ENCODE assay signal across 19 mouse cellular contexts in genomic region chrX:169170981-169171380, GRCm38 (mm10). TPM values are rescaled to one million over a fixed set of nuclear protein-coding genes. Genes with fewer than 3 reads are reported as not detected.
A peak's percentile ranks its signal among the peaks of the same experiment; 100 is the strongest.
DNase-seq lines count a peak whose midpoint lies in the region.
"Had no signal": no experiment of that assay in that cellular context is flagged by ENCODE, and none has a peak within 500 bp of the region (broad histone marks: within the 10 kb centered on the region; RNA-seq: fewer than 3 reads in every experiment).

No protein-coding gene starts in this region.

- intact Hi-C loops in heart, postnatal 14 days (cut with DNase I), result no loop called here

- peak; percentile 2 for DNase-seq in gastrocnemius, adult 18-20 months (ENCODE audit: low spot score)
- no peak for DNase-seq in gastrocnemius, adult 8-10 months (ENCODE audit: low spot score in 2 of 2)
- DNase-seq in heart, adult 9 months (ENCODE audit: low spot score in 2 of 2), result peak; percentile 1 to 24
- no peak for DNase-seq in heart, postnatal 14 days
- DNase-seq in adipocyte (ENCODE audit: low spot score), result peak; percentile 54
- peak; percentile 4 for DNase-seq in skeletal muscle tissue, adult 2 months (ENCODE audit: low read depth, low spot score)
- DNase-seq in layer of hippocampus, adult 9-10 months (ENCODE audit: low spot score), result no peak
- DNase-seq: B cell, adult 2 months; cerebellum, adult 11 months; cerebellum, adult 8-10 months; cerebellum, postnatal 14 days; embryo, embryonic 11 days; kidney, adult 18-20 months had no signal

RNA-seq across cellular contexts. Expression of gene Amelx, which starts 16.0 kb away (rescaled TPM):
- not detected for total RNA-seq in gastrocnemius, adult 18-20 months (2021)
- not detected for total RNA-seq in gastrocnemius, adult 8-10 months (2022)
- not detected for total RNA-seq in heart, postnatal 14 days (2021)
- total RNA-seq: adrenal gland, adult 18-20 months; common myeloid progenitor, adult 5-6 weeks; G1E; gastrocnemius, postnatal 4 days; heart, adult 8-10 months; heart, postnatal 25 days had no signal

Comparison
In these comparisons a context has a peak if more than half of its experiments do, and no peak if none do; other contexts are left out.
1. DNase-seq: peak in gastrocnemius, adult 18-20 months (single experiment), heart, adult 9 months (2 of 2), adipocyte (single experiment) and skeletal muscle tissue, adult 2 months (single experiment); none in gastrocnemius, adult 8-10 months (0 of 2), heart, postnatal 14 days (0 of 2) and layer of hippocampus, adult 9-10 months (single experiment).